Mouse (Mus musculus) macrophage (primary cell): ENCODE measurements at regions not wholly inside any gene's neighbourhood (a gene's known extent, or its start where the extent isn't known, plus 50 kb on each side); places are given as distances from the start of the nearest gene placed in this dataset.
A peak's percentile ranks its signal among the peaks of the same experiment; 100 is the strongest.
"Not testable (repeated sequence)": the region's sequence is repeated elsewhere in the genome, so short reads cannot be mapped to it uniquely, and the experiment has no call there.

Source experiments
- H3K27ac ChIP-seq: fragments of 350-480 bp; formaldehyde crosslinking; 2 replicates; pipeline ENCODE4 v1.9.0; 2021
- H3K36me3 ChIP-seq: fragments of 350-480 bp; formaldehyde crosslinking; 2 replicates; pipeline ENCODE4 v1.9.0; 2021; ENCODE audit errors: inconsistent target
- H3K4me3 ChIP-seq: fragments of 350-480 bp; formaldehyde crosslinking; 2 replicates; pipeline ENCODE4 v1.9.0; 2021; ENCODE audit errors: inconsistent target
- H3K79me2 ChIP-seq: fragments of 350-480 bp; formaldehyde crosslinking; 2 replicates; pipeline ENCODE4 v1.9.0; 2021; ENCODE audit errors: inconsistent target
- WGBS: methylation state at CpG from one replicate; pipeline ENCODE4 v1.1.7; 2026; ENCODE audit warnings: inconsistent platforms; ENCODE audit not compliant: missing documents; 5-methylcytosine and 5-hydroxymethylcytosine counted together

DNA sequence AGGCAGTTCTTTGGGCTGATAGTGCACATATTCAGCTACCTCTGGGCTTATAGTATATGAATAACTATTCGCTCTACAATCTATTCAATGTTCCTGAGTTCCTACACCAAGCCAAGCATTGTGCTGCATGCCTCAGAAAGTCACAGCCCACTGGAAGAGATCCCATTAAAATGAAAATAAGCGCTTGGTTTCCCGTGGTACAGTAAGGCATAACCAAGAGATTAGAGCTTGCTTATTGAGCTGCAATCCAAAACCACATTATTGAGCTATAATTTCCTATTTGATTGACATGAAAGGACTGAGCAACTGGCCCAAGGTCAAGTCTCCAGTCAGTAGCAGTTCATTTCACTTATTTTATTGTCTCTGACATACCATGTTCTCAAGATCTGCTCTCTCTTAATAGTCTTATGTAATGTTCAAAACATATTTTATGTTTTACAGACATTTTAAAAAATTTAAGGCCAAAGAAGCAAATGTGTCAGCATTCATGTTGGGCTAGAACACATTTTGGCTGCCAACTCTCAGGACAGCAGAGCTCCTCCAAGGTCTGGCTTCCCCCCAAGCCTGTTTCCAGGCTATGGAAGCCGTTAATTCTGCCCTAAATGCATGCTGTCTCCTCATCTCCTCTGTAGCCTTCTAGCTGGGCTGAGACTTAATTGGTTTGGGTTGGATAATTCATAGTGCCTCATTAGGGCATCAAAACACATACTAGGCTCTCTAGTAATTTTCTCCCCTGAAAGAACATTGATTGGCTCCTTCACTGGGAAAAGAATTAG is 123.5 kb upstream of the Creb1 start:
- no peaks in the 10 kb centered on the region for H3K79me2 ChIP-seq
- no peak overlapping the region for H3K4me3 ChIP-seq
- 82% methylated on average over 4 of the region's 4 CpGs for WGBS
- no peak overlapping the region for H3K27ac ChIP-seq
- no peaks in the 10 kb centered on the region for H3K36me3 ChIP-seq

DNA sequence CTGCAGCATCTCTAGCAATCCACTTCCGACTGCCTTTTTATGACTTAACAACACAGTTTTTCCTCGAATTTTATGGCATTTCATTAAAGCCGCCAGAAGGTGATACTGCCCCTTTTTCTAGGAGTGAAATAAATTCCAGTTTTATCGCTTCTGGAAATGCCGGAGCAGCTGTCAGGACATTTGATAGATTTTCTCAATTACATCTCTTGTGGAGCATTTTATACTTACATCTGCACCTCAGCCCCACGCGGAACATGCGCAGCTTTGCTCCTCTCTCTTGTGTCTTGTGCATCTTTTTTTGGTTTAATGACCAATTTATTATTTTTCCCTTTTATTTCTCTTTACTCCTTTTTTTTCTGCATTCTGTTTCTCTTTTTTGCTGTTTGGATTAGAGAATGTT is 140.9 kb upstream of the Creb1 start:
- 93% methylated on average over 8 of the region's 8 CpGs for WGBS

DNA sequence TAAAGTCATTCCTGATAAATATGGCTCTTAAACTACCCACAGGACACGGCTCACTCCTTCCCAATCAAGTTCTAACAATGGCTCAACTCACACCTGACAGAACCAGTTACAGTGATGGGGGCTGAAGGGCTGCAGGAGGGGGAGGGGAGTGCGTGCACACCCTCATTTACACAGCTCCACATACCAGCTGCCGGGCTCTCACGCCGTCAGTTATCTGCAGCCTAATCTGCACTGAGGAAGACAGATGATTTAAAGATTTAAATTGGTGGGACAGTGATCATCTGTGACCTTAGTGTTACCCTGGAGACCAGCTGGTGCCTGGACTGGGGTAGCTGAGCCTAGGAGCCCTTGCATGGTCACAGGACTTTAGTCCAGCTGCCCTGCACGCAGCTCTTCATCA is 151.2 kb upstream of the Creb1 start:
- Histone ChIP-seq H3K4me3 (no peak overlapping the region), H3K27ac (no peak overlapping the region), H3K79me2 (no peaks in the 10 kb centered on the region), H3K36me3 (no peaks in the 10 kb centered on the region)
- WGBS: 88% methylated on average over 6 of the region's 6 CpGs

More for the DNA sequence above, 140.9 kb upstream of the Creb1 start:
- Histone ChIP-seq H3K79me2 (no peaks in the 10 kb centered on the region), H3K4me3 (no peak overlapping the region), H3K27ac (no peak overlapping the region), H3K36me3 (no peaks in the 10 kb centered on the region)

DNA sequence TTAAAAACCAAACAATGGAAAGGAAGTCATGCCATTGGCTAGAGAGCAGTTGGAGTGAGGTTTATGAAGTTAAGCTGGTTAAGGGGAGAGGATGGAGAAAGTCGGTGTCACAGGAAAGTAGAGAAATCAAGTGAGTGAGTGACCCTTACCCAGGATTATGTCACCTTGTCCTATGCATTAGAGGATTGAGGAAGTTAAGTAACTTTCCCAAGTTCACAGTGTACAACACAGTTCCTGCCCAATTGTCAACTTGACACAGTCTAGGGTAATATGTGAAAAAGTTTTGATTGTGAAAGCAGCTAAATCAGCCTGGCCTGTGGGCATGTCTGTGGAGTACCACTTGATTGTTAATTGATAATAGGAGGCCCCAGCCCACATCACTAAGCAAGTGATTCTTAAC is 156.0 kb upstream of the Creb1 start:
- peak overlapping the region; percentile 97 for H3K27ac ChIP-seq
- H3K4me3 ChIP-seq, H3K79me2 ChIP-seq, H3K36me3 ChIP-seq: not testable (repeated sequence)
- WGBS: 31% methylated on average over 1 of the region's 1 CpGs

DNA sequence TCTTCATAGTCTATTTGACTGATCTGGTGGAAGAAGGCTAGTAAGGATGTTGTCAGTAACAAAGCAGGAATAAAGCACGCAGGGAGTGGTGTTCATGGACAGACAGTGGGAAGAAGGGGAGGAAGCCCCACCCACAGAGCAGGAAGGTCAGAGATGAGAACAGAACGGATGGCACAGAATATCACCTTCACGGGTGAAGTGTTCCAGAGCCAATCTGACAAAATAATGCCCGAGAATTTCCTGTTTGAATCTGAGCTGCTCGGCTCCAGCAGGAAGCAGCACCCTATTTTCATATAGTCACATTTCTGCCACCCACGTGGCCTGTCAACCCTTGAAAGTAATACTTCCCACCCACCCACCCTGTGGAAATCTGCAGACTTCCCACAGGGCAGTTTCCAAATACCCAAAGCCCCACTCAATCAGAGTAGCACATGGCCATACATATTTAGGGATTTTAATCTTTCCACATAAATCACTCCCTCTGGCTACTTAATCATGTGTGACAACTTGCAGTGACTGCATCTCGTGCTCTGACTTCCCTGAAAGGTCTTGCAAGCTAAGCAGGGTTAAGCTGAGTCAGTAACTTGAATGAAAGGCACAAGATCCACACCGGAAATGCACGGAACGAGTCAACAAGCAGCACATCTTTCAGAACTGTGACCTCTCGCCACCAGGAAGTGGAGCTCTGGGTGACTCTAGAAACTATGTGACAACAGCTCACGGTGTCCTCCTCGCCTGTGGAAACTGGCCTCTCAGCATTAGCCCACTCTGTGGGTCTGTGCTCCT is 158.0 kb upstream of the Creb1 start:
- no peaks in the 10 kb centered on the region for H3K36me3 ChIP-seq
- H3K27ac ChIP-seq: peak overlapping the region; percentile 97
- WGBS: 40% methylated on average over 13 of the region's 13 CpGs
- no peaks in the 10 kb centered on the region for H3K79me2 ChIP-seq
- no peak overlapping the region for H3K4me3 ChIP-seq

DNA sequence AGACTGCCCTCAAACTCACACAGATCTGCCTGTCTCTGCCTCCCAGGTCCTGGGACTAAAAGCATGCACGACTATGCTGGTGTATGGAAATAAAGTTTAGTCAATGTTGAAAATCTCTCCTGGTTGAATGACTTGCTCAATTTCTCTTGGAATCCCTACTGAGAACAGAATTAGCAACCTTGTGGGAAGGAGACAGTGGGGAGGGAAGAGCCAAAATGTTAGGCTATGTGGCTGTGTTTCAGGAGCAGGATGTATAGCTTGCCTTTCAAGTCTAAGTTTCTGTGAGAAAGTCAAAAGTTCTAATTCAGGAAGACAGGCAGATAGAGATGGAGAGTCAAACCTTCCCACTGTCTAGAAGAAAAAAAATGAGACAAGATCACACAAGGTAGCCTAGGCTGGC is 168.3 kb upstream of the Creb1 start:
- H3K36me3 ChIP-seq: no peaks in the 10 kb centered on the region
- no peaks in the 10 kb centered on the region for H3K79me2 ChIP-seq
- H3K27ac ChIP-seq: no peak overlapping the region
- 92% methylated on average over 1 of the region's 1 CpGs for WGBS
- no peak overlapping the region for H3K4me3 ChIP-seq

DNA sequence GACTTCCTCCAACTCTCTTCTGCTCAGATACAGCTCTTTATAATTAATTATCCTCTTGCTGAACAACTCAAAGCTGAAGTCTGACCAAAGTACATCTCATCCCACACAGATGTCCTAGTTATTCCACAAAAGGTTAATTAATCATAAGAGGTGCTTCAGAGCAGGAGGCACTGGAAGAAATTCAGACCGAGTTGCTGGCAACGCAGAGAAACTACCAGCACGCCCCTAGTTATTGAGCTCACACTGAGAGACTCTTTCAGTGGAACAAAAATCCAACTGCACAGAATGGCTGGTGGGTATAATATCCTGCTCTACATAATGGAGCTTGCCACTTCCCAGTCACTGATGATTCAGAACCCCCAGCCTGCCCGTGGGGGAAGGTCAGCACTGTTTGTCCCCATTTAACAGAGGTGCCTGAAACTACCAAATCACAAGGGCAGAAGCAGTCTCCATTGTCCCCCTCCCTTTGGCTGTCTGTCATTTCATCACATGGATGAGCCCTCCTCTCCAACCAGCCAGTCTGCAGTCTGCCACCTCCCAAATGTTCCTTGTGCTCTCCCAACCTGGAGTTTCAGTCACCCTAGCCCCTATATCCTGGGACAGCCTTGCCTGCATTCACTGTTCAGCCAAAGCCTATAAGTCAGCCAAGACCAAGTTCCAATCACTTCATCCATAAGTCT is 170.3 kb upstream of the Creb1 start:
- Histone ChIP-seq H3K36me3 (no peaks in the 10 kb centered on the region), H3K4me3 (no peak overlapping the region), H3K79me2 (no peaks in the 10 kb centered on the region), H3K27ac (no peak overlapping the region)
- WGBS: 89% methylated on average over 4 of the region's 4 CpGs

DNA sequence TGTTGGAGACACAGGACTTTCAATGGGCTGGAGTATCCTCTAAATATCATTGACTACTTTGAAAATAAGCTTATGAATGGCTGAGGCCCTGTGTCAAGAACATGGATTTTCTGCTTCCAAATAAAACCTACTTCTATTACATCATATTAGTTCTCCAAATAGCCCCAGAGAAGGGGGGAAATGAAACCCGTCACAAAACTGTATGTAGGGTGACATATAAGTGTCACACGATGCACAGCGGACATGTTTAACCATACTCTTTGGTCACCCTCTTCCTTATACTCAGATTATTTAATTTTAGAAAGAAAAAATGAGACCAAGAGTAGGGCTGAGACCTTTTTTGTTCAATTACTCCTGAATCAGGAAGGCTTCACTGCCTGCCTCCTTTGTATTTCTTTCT is 189.2 kb upstream of the Creb1 start:
- Histone ChIP-seq H3K4me3 (no peak overlapping the region), H3K36me3 (no peaks in the 10 kb centered on the region), H3K27ac (peak overlapping the region; percentile 34; the same call in 1 of the 2 replicates), H3K79me2 (no peaks in the 10 kb centered on the region)
- WGBS: 17% methylated on average over 3 of the region's 3 CpGs

DNA sequence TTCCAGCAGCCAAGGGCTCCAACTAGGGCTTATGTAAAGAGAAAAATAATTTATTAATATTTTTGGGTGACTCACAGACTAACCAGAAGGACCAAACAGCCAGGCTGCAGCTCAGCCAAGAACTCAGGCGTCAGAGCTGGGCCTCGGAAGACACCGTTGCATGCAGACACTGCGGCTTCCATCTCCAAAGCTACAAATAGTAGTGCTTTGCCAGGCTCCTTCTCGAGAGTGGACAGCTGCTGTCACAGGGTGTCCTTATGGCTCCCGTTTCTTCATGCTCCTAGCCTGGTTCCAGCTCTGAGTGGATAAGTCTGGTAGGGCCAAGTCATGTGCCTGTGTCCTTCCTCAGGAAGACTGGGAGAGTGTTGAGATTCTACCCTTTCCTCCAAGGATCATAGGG is 190.8 kb upstream of the Creb1 start:
- 88% methylated on average over 6 of the region's 6 CpGs for WGBS
- Histone ChIP-seq H3K27ac (no peak overlapping the region), H3K36me3 (no peaks in the 10 kb centered on the region), H3K79me2 (no peaks in the 10 kb centered on the region), H3K4me3 (no peak overlapping the region)

DNA sequence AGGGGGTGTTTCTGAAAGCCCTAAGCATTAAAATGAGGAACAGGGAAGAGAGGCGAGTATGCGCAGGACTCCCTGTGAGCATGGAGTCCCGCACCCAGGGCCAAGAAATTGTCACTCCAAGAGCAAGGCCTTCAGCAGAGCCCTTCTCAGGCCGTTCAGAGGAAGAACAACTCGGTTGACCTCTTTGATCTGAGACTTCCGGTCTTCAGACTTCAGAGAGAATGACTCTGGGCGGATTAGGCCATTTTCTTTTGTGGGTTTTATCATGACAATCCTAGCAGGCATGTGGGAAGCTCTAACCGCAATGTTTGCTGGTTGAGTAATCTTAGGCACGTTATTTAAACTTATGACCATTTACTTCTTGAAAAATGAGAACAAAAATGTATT is 193.9 kb upstream of the Creb1 start:
- H3K27ac ChIP-seq: peak overlapping the region; percentile 58
- 36% methylated on average over 9 of the region's 9 CpGs for WGBS
- no peak overlapping the region for H3K4me3 ChIP-seq
- no peaks in the 10 kb centered on the region for H3K36me3 ChIP-seq
- H3K79me2 ChIP-seq: no peaks in the 10 kb centered on the region

DNA sequence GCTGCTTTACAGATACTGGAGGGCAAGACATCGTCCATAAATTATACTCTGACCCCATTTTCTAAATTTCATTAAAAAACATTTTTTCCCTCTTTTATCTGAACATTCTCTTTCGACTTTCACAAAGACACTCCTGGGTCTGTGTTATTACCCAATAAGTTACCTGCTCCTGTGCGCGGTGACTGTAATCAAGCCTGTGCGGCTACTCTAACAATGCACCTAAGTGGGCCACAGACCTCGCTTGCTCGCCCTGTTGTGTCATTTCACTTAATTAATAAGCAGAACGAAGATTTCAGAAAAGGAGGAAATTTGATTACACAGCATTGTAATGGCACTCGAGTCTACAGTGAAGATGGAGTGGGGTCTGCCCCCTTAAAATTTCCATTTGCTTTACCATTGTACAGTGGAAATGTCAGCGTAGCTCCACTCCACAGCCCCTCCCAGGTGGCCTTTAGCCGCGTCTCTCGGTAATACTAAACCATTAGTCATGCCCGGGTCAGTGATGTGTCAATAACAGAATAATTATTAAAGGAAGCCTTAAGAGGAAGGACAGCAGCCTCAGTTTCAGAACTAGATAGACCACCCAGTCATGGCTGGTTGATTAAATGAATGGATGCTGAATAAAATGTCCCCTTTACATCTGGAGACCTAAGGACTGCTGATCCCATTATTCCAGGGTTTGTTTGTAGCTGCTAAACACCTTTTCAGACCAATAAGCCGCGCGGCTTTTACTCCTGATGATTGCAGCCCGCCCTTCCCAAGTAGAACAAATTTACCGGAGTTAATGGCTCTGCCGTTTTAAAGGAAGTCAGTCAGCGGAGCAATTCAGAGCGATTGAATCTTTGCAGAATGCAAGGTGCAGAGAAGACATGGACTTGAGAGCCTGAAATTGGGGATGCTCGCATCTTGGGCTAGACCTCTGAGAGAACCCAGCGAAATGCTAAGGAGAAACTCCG is 194.5 kb upstream of the Creb1 start:
- no peak overlapping the region for H3K4me3 ChIP-seq
- H3K27ac ChIP-seq: peak overlapping the region; percentile 58
- 78% methylated on average over 25 of the region's 25 CpGs for WGBS
- H3K36me3 ChIP-seq: no peaks in the 10 kb centered on the region
- no peaks in the 10 kb centered on the region for H3K79me2 ChIP-seq

DNA sequence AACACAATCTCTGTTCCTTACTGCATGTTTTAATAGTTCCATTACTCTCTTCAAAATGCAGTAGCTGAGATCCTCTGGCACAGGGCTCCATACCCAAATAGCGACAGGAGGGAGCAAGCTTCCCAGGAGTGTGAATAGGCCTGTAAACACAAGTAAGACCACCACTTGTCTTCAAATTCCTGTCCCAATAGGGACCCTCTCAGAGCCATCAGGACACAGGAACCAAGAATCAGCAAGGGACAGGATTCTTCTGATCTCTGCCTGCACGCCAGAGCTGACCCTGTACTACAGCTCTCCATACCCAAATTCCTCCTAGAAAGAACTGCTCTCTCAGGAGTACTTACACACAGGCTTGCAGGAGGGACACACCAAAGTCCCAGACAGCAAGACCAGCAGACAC is 200.9 kb upstream of the Creb1 start:
- Histone ChIP-seq H3K79me2 (no peaks in the 10 kb centered on the region), H3K4me3 (no peak overlapping the region), H3K27ac (no peak overlapping the region), H3K36me3 (no peaks in the 10 kb centered on the region)
- WGBS: 100% methylated on average over 2 of the region's 2 CpGs

DNA sequence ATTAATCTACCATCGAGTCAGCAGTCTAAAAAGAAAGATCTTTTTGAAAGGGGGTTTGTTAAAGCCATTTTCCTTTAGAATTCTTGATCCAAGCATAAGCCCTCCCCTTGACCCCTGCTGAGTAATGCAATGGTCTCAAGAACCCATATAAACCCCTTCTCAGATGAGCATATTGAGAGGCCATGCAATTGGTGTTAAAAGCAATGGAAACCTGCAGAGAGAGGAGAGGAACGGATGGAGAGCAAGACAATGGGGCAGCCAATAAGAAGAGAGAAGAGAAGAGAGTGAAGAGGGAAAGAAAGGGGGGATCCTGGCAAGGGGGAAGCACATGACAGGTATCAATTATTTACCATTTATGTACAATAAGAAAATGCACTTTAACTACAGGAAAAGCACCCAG is 201.7 kb upstream of the Creb1 start:
- Histone ChIP-seq H3K36me3 (no peaks in the 10 kb centered on the region), H3K4me3 (no peak overlapping the region), H3K27ac (no peak overlapping the region), H3K79me2 (no peaks in the 10 kb centered on the region)
- 95% methylated on average over 2 of the region's 2 CpGs for WGBS

DNA sequence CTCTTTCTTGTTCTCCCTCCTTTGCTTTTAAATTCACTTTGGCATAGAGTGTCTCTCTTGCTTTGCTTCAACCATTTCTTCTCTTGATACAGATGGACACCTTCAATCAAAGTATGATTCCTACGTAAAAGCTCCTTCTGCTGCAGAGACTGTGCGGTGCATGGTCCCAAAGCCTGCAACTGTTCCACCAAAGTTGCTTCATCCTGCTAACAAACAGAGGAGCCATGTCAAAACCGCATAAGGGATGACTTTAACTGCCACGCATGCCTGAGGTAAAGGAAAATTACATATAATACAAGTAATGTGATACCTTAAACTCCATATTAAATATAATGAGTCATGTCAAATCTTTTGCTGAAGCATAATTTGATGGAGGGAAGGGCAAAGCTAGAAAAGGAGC is 200.1 kb upstream of the Klf7 start:
- 90% methylated on average over 4 of the region's 4 CpGs for WGBS
- Histone ChIP-seq H3K36me3 (no peaks in the 10 kb centered on the region), H3K79me2 (no peaks in the 10 kb centered on the region), H3K27ac (no peak overlapping the region), H3K4me3 (no peak overlapping the region)
